Mouse (Mus musculus): ENCODE measurements around the gene Nrxn3. TPM values are rescaled to one million over a fixed set of nuclear protein-coding genes. Genes with fewer than 3 reads are reported as not detected.

The Nrxn3 gene
- polyA plus RNA-seq, 1 experiment from 2014 or later = 0.31 TPM

- 78% methylated on average over 2 of the region's 2 CpGs for WGBS
- H3K9me3 ChIP-seq (ENCODE audit: control insufficient read depth, low read length) = no peaks in the 10 kb centered on the region
- ATAC-seq (ENCODE audit: insufficient number of reproducible peaks, low FRiP score, low TSS enrichment, low read depth) = no peak
These were observed 1223.3 kb downstream of the Nrxn3 start for GRCm38 (mm10) chr12:89945911-89946502.

DNA sequence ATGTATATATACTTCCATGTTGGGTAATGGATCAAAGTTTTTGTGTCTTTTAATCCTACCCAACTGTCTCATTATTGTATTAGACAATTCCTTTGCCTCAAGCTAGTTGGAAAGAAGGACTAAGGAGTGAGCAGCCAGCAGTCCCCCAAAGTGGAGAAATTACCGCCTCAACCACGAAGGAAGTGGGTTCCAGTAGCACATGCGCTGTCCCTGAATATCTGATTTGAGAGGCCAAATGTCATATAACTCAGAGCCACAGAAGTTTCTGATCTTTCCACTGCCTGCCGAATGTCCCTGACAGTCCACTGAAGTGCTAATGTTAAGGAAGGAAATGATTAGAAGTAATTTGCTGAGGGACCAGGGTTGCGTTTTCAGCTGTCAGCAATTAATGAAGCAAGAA, 1223.8 kb downstream of the Nrxn3 start:
- H3K27ac ChIP-seq (replicated peaks; ENCODE audit: low read depth, low read length) = no peak overlapping the region
- no peak overlapping the region for H3K9ac ChIP-seq (ENCODE audit: low read length)
- DNase-seq (ENCODE audit: low spot score) (no peak), ATAC-seq (ENCODE audit: insufficient number of reproducible peaks, low FRiP score, low TSS enrichment, low read depth) (no peak)
- 22% methylated on average over 5 of the region's 5 CpGs for WGBS
- H3K36me3 ChIP-seq (ENCODE audit: control insufficient read depth, insufficient read depth, low read length) = no peaks in the 10 kb centered on the region
- H3K4me3 ChIP-seq (ENCODE audit: low read depth, low read length) = no peak overlapping the region
- H3K4me1 ChIP-seq (ENCODE audit: control insufficient read depth, insufficient read depth, low read length) = no peaks in the 10 kb centered on the region
- no peaks in the 10 kb centered on the region for H3K27me3 ChIP-seq (ENCODE audit: control insufficient read depth, insufficient read depth, low read length)
- H3K4me2 ChIP-seq (ENCODE audit: low read depth, severe bottlenecking) = no peak overlapping the region
- no peaks in the 10 kb centered on the region for H3K9me3 ChIP-seq (ENCODE audit: control insufficient read depth, low read length)

More at GRCm38 (mm10) chr12:89945911-89946502, 1223.3 kb downstream of the Nrxn3 start:
- Histone ChIP-seq H3K4me2 (ENCODE audit: low read depth, severe bottlenecking) (no peak overlapping the region), H3K36me3 (ENCODE audit: control insufficient read depth, insufficient read depth, low read length) (no peaks in the 10 kb centered on the region), H3K4me1 (ENCODE audit: control insufficient read depth, insufficient read depth, low read length) (no peaks in the 10 kb centered on the region), H3K27me3 (ENCODE audit: control insufficient read depth, insufficient read depth, low read length) (no peaks in the 10 kb centered on the region), H3K4me3 (ENCODE audit: low read depth, low read length) (no peak overlapping the region), H3K9ac (ENCODE audit: low read length) (no peak overlapping the region), H3K27ac (replicated peaks; ENCODE audit: low read depth, low read length) (no peak overlapping the region)
- no peak for DNase-seq (ENCODE audit: low spot score)

GRCm38 (mm10) chr12:89953237-89953636, 1230.6 kb downstream of the Nrxn3 start:
- Histone ChIP-seq H3K27me3 (ENCODE audit: control insufficient read depth, insufficient read depth, low read length) (no peaks in the 10 kb centered on the region), H3K4me1 (ENCODE audit: control insufficient read depth, insufficient read depth, low read length) (no peaks in the 10 kb centered on the region), H3K27ac (replicated peaks; ENCODE audit: low read depth, low read length) (no peak overlapping the region), H3K4me2 (ENCODE audit: low read depth, severe bottlenecking) (no peak overlapping the region), H3K36me3 (ENCODE audit: control insufficient read depth, insufficient read depth, low read length) (no peaks in the 10 kb centered on the region), H3K9me3 (ENCODE audit: control insufficient read depth, low read length) (no peaks in the 10 kb centered on the region), H3K9ac (ENCODE audit: low read length) (no peak overlapping the region), H3K4me3 (ENCODE audit: low read depth, low read length) (no peak overlapping the region)
- no peak for DNase-seq (ENCODE audit: low spot score)
- ATAC-seq (ENCODE audit: insufficient number of reproducible peaks, low FRiP score, low TSS enrichment, low read depth) = no peak

GRCm38 (mm10) chr12:89953649-89954048, 1231.0 kb downstream of the Nrxn3 start:
- Histone ChIP-seq H3K4me2 (ENCODE audit: low read depth, severe bottlenecking) (no peak overlapping the region), H3K9me3 (ENCODE audit: control insufficient read depth, low read length) (no peaks in the 10 kb centered on the region), H3K27ac (replicated peaks; ENCODE audit: low read depth, low read length) (no peak overlapping the region), H3K4me1 (ENCODE audit: control insufficient read depth, insufficient read depth, low read length) (no peaks in the 10 kb centered on the region), H3K36me3 (ENCODE audit: control insufficient read depth, insufficient read depth, low read length) (no peaks in the 10 kb centered on the region), H3K9ac (ENCODE audit: low read length) (no peak overlapping the region), H3K27me3 (ENCODE audit: control insufficient read depth, insufficient read depth, low read length) (no peaks in the 10 kb centered on the region), H3K4me3 (ENCODE audit: low read depth, low read length) (no peak overlapping the region)
- DNase-seq (ENCODE audit: low spot score) = no peak
- no peak for ATAC-seq (ENCODE audit: insufficient number of reproducible peaks, low FRiP score, low TSS enrichment, low read depth)
- WGBS = 51% methylated on average over 3 of the region's 3 CpGs

DNA sequence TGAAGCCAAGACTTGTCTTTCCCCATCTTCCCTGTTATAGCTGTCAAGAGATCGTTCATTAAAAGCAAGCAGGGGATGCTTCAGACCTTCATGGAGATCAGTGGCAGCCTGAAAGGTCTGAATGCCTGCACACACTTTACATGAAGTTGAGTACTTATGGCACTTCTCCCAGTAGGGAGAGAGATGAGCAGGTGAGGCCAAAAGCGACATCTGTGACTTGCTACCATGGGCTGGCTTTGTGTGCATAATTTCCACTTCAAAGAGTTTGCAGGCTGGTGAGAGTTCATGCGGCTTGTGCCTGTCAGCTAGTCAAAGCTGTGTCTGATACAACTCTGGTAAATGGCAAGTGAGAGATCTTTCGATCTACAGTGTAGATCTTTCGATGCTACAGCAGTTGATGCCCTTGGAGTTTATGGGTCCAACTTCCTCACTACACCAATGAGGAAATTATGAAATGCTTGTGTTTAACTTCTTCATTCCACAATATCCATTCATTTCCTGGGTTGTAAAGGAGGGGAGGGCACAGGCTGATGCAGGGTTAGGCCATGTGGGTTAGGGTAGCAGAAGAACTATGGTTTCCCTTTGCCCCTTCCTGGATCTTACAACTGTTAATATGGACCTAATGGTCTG, 1231.9 kb downstream of the Nrxn3 start:
- H3K4me1 ChIP-seq (ENCODE audit: control insufficient read depth, insufficient read depth, low read length) = no peaks in the 10 kb centered on the region
- 62% methylated on average over 5 of the region's 5 CpGs for WGBS
- no peak overlapping the region for H3K4me3 ChIP-seq (ENCODE audit: low read depth, low read length)
- no peak overlapping the region for H3K27ac ChIP-seq (replicated peaks; ENCODE audit: low read depth, low read length)
- no peaks in the 10 kb centered on the region for H3K36me3 ChIP-seq (ENCODE audit: control insufficient read depth, insufficient read depth, low read length)
- no peak overlapping the region for H3K9ac ChIP-seq (ENCODE audit: low read length)
- H3K9me3 ChIP-seq (ENCODE audit: control insufficient read depth, low read length) = no peaks in the 10 kb centered on the region
- H3K4me2 ChIP-seq (ENCODE audit: low read depth, severe bottlenecking) = no peak overlapping the region
- H3K27me3 ChIP-seq (ENCODE audit: control insufficient read depth, insufficient read depth, low read length) = no peaks in the 10 kb centered on the region
- ATAC-seq (ENCODE audit: insufficient number of reproducible peaks, low FRiP score, low TSS enrichment, low read depth) = no peak
- DNase-seq (ENCODE audit: low spot score) = no peak

DNA sequence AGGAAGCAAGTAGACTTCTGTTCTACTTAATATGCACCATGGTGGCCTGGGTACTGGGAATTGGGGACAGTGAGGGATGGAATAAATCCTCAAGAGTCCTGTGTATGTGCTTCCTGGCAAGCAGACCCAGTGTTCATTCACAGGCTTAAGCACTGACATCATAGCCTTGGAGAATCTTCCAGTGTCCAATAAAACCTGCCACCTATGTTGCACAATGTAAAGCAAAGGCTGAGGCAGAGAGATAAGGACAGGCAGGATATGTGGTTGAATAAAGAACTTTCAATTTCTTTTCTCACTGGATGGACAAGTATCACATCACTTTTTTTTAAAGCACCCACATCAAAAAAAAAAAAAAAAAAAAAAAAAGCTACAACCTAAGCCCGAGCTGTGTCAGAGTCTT, 1240.4 kb downstream of the Nrxn3 start:
- Histone ChIP-seq H3K27me3 (ENCODE audit: control insufficient read depth, insufficient read depth, low read length) (no peaks in the 10 kb centered on the region), H3K4me1 (ENCODE audit: control insufficient read depth, insufficient read depth, low read length) (no peaks in the 10 kb centered on the region), H3K4me2 (ENCODE audit: low read depth, severe bottlenecking) (no peak overlapping the region), H3K9me3 (ENCODE audit: control insufficient read depth, low read length) (no peaks in the 10 kb centered on the region), H3K27ac (replicated peaks; ENCODE audit: low read depth, low read length) (no peak overlapping the region), H3K4me3 (ENCODE audit: low read depth, low read length) (no peak overlapping the region), H3K36me3 (ENCODE audit: control insufficient read depth, insufficient read depth, low read length) (no peaks in the 10 kb centered on the region), H3K9ac (ENCODE audit: low read length) (no peak overlapping the region)
- no peak for DNase-seq (ENCODE audit: low spot score)
- no peak for ATAC-seq (ENCODE audit: insufficient number of reproducible peaks, low FRiP score, low TSS enrichment, low read depth)
- WGBS = 71% methylated on average over 1 of the region's 1 CpGs

DNA sequence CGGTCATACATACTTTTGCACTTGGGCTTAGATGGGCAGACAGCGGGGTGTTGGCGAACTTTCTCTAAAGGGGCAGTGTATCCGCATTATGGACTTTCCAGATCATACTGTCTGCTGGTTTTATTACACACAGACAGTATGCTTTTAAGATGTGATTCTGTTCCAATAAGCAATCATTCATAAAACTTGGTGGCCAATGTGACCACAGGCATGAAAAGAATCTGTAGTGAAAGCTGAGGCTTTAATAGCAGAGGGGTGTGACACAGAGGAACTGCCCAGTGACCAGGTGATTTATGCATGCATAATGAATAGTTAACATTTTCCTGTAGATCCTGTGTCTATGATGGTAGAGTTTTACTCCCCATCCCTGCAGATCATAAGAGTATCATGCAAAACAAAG, 1254.0 kb downstream of the Nrxn3 start:
- 93% methylated on average over 4 of the region's 4 CpGs for WGBS
- Histone ChIP-seq H3K4me1 (ENCODE audit: control insufficient read depth, insufficient read depth, low read length) (no peaks in the 10 kb centered on the region), H3K36me3 (ENCODE audit: control insufficient read depth, insufficient read depth, low read length) (no peaks in the 10 kb centered on the region), H3K27me3 (ENCODE audit: control insufficient read depth, insufficient read depth, low read length) (no peaks in the 10 kb centered on the region), H3K4me3 (ENCODE audit: low read depth, low read length) (no peak overlapping the region), H3K27ac (replicated peaks; ENCODE audit: low read depth, low read length) (no peak overlapping the region), H3K4me2 (ENCODE audit: low read depth, severe bottlenecking) (no peak overlapping the region), H3K9ac (ENCODE audit: low read length) (no peak overlapping the region), H3K9me3 (ENCODE audit: control insufficient read depth, low read length) (no peaks in the 10 kb centered on the region)
- DNase-seq (ENCODE audit: low spot score) = no peak
- ATAC-seq (ENCODE audit: insufficient number of reproducible peaks, low FRiP score, low TSS enrichment, low read depth) = no peak

- ATAC-seq (ENCODE audit: insufficient number of reproducible peaks, low FRiP score, low TSS enrichment, low read depth) (no peak), DNase-seq (ENCODE audit: low spot score) (no peak)
- Histone ChIP-seq H3K36me3 (ENCODE audit: control insufficient read depth, insufficient read depth, low read length) (no peaks in the 10 kb centered on the region), H3K27me3 (ENCODE audit: control insufficient read depth, insufficient read depth, low read length) (no peaks in the 10 kb centered on the region), H3K9me3 (ENCODE audit: control insufficient read depth, low read length) (no peaks in the 10 kb centered on the region), H3K4me1 (ENCODE audit: control insufficient read depth, insufficient read depth, low read length) (no peaks in the 10 kb centered on the region), H3K9ac (ENCODE audit: low read length) (no peak overlapping the region), H3K4me3 (ENCODE audit: low read depth, low read length) (no peak overlapping the region), H3K27ac (replicated peaks; ENCODE audit: low read depth, low read length) (no peak overlapping the region), H3K4me2 (ENCODE audit: low read depth, severe bottlenecking) (no peak overlapping the region)
- 83% methylated on average over 5 of the region's 5 CpGs for WGBS
These were observed 1254.8 kb downstream of the Nrxn3 start for GRCm38 (mm10) chr12:89977479-89977878.

- Histone ChIP-seq H3K9me3 (ENCODE audit: control insufficient read depth, low read length) (no peaks in the 10 kb centered on the region), H3K27ac (replicated peaks; ENCODE audit: low read depth, low read length) (no peak overlapping the region), H3K27me3 (ENCODE audit: control insufficient read depth, insufficient read depth, low read length) (no peaks in the 10 kb centered on the region), H3K4me1 (ENCODE audit: control insufficient read depth, insufficient read depth, low read length) (no peaks in the 10 kb centered on the region), H3K4me2 (ENCODE audit: low read depth, severe bottlenecking) (no peak overlapping the region), H3K36me3 (ENCODE audit: control insufficient read depth, insufficient read depth, low read length) (no peaks in the 10 kb centered on the region), H3K9ac (ENCODE audit: low read length) (no peak overlapping the region), H3K4me3 (ENCODE audit: low read depth, low read length) (no peak overlapping the region)
- ATAC-seq (ENCODE audit: insufficient number of reproducible peaks, low FRiP score, low TSS enrichment, low read depth) = no peak
- 92% methylated on average over 1 of the region's 1 CpGs for WGBS
- no peak for DNase-seq (ENCODE audit: low spot score)
These were observed 1256.5 kb downstream of the Nrxn3 start for GRCm38 (mm10) chr12:89979190-89979589.
